Mouse (Mus musculus): ENCODE measurements at regions not wholly inside any gene's neighbourhood (a gene's known extent, or its start where the extent isn't known, plus 50 kb on each side); places are given as distances from the start of the nearest gene placed in this dataset.
"Not testable (repeated sequence)": the region's sequence is repeated elsewhere in the genome, so short reads cannot be mapped to it uniquely, and the experiment has no call there.

DNA sequence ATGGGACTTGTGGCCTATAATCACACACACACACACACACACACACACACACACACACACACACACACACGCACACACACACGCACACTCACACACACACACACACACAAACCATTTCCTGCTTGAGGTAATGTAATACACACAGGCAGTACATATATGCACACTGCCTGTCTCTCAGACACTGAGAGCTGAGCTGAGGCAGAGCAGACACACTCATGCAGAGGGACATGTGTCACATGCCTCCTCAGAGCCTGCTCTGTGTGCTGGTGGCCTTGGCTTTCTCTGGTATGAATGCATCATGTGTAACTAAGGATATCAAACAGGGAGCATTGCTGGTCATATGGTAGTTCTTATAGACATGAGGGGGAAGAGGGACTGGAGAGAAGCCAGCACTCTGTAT lies 604.7 kb downstream of the Dad1 start:
- ATAC-seq (replicated peaks; ENCODE audit: low FRiP score, poor library complexity, severe bottlenecking): not testable (repeated sequence)

DNA sequence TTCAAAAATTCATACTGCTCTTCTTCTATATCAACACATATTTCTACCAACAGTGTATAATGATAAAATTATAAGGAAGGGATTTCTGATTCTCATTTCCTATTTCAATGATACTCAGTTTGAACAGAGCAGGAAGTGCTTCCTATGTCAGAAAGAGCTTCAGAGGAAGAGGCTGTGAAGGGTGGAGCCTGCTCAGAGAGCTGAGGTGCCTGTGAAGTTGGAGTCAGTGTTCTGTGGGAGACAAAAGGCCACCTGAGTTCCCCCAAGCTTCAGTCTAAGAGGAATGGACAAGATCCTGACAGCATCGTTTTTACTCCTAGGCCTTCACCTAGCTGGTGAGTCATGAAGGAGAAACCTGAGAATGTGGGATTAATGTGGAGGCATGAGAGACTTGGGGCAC lies 613.5 kb downstream of the Dad1 start:
- ATAC-seq (replicated peaks; ENCODE audit: low FRiP score, poor library complexity, severe bottlenecking): not testable (repeated sequence)

DNA sequence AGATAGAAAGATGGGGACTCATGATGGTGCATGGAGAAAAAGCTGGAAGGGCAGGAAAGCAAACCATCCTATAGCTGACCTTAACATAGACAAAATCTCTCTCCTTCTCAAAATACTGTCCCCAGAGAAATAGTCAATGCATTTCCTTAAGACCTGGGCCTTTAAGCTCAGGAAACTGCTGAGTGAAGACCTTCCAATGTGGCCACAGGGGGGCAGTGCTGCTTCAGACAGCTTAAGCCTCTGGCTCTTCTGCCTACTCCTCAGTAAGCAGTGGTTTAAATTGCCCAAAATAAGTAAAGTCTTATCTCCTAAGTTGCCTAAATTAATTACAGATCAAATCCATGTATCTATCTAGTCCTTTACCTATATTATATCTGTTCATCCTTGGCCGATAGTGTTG lies 616.2 kb downstream of the Dad1 start:
- ATAC-seq (replicated peaks; ENCODE audit: low FRiP score, poor library complexity, severe bottlenecking): not testable (repeated sequence)

DNA sequence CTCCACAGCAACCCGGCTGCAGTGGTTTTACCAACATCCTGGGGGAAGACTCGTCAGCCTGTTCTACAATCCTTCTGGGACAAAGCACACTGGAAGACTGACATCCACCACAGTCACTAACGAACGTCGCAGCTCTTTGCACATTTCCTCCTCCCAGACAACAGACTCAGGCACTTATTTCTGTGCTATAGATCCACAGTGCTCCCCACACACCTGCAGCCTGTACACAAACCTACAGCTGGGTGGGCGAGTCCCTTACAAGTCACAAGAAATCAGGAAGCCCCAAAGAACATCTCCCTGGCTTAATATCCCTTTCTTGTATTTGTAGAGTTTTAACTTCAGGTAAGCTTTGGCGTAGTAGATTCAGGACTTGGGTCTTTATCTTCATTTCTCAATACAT lies 618.7 kb downstream of the Dad1 start:
- not testable (repeated sequence) for ATAC-seq (replicated peaks; ENCODE audit: low FRiP score, poor library complexity, severe bottlenecking)

DNA sequence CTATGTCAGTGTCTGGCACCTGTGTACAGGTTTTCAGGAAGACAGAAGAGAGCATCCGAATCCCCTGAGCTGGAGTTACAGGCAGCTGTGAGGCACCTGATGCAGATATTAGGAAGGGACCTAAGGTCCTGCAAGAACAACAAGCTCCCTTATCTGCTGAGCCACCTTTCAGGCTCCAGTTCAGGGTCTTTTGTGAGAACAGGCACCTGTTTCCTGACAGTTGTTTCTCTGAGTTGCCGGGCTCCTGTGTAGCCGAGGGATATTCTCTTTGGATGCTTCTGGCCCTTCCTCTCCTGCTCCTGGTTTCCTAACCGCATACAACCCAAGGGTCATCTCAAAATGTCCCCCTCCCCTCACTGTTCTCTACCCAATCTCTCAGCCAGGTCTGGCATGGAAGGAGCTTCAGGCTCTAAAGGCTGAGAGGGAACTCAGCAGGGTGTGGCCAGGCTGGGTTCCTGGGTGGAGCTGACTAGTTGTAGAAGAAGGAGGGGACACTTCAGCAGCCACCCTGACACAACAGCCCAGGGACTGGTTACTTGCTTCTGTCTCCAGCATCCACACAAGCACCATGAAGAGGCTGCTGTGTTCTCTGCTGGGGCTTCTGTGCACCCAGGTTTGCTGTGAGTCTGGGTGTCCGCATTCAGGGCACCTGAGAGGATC lies 619.5 kb downstream of the Dad1 start:
- not testable (repeated sequence) for ATAC-seq (replicated peaks; ENCODE audit: low FRiP score, poor library complexity, severe bottlenecking)

DNA sequence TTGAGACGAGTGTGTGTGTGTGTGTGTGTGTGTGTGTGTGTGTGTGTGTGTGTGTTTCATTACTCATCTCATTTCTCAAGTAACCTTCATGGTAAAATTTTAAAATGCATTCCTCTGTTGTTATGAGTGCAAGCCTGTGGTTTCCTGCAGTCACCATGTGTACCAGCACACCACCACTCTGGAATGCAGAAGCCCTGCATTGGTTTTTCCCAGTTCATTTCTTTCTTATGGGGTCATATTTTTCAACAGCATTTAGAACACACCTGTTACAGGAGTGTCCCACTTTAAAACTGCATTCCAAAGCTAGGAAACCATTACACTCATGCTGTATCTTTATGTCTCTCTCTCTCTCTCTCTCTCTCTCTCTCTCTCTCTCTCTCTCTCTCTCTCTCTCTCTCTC lies 620.2 kb downstream of the Dad1 start:
- not testable (repeated sequence) for ATAC-seq (replicated peaks; ENCODE audit: low FRiP score, poor library complexity, severe bottlenecking)

DNA sequence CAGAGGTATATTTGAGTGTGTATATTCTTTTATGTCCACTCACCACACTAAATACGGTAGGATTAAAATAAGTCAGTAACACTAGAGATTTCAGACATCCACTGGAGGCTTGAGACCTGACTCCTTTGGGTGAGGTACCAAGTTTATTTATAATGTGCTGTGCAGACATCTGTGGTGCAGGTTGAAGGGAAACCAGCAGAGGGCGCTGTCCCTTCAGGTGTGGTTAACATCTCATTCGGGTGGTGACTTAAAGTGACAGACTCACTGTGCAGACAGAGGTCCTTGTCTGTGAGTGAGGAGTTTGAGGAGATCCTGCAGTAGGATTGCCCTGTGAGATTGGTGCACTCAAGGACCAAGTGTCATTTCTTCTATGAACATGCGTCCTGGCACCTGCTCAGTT lies 632.5 kb downstream of the Dad1 start:
- ATAC-seq (replicated peaks; ENCODE audit: low FRiP score, poor library complexity, severe bottlenecking): not testable (repeated sequence)

DNA sequence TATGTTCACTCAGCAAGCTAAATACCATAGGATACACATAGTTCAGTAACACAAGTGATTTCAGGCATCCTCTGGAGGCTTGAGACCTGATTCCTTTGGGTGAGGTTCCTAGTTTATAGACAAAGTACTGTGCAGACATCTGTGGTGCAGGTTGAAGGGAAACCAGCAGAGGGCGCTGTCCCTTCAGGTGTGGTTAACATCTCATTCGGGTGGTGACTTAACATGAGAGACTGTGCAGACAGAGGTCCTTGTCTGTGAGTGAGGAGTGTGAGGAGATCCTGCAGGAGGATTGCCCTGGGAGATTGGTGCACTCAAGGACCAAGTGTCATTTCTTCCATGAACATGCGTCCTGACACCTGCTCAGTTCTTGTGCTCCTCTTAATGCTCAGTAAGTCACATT lies 637.8 kb downstream of the Dad1 start:
- not testable (repeated sequence) for ATAC-seq (replicated peaks; ENCODE audit: low FRiP score, poor library complexity, severe bottlenecking)

DNA sequence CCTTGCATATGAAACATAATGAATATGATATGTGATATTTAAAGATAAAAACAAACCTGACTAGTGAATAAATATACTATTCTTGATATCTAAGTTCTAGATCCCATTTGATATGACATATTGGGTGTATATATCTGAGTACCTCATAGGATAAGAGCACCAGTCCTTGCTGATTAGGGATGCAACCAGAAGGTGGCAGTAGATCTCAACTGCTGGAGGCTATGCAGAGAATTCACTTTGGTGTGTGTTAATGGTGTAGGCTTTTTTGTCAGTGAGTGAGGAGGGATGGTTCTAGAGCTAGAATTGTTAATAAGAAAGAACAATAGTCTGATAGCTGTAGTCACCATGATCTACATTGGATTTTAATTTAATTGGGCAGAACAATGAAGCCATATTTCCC lies 639.6 kb downstream of the Dad1 start:
- no peak for ATAC-seq (replicated peaks; ENCODE audit: low FRiP score, poor library complexity, severe bottlenecking)

DNA sequence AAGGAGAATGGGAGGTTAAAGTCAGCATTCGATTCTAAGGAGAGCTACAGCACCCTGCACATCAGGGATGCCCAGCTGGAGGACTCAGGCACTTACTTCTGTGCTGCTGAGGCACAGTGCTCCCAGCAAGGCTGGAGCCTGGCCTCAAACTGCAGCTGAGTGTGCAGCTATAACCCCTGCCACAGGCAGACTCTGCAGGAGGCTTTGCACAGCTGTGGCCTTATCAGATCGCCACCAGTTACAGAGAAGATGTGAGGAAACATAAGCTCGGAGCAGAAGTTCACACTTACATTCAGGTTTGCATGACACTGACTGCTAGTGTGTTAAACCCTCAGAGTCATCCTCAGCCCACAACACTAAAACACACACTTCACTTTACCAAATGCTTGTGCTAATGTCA lies 654.6 kb downstream of the Dad1 start:
- not testable (repeated sequence) for ATAC-seq (replicated peaks; ENCODE audit: low FRiP score, poor library complexity, severe bottlenecking)

DNA sequence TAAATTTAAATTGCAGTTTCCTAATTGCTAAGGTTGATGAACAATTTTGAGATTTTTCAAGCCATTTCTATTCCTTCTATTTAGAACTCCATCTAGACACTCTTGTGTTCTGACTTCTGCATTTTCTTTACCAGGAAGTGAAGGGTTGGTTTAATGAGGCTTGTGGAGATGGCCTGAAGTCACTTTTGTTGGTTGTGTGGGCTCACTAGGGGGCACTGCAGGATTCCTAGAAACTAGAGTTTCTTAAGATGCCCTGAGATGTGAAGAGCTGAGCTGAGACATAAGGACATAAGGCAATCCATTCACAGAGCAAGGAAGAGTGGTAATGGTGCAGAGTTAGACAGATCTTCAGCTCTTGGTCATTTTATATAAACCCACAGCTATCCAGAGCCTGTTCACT lies 656.6 kb downstream of the Dad1 start:
- ATAC-seq (replicated peaks; ENCODE audit: low FRiP score, poor library complexity, severe bottlenecking): not testable (repeated sequence)

DNA sequence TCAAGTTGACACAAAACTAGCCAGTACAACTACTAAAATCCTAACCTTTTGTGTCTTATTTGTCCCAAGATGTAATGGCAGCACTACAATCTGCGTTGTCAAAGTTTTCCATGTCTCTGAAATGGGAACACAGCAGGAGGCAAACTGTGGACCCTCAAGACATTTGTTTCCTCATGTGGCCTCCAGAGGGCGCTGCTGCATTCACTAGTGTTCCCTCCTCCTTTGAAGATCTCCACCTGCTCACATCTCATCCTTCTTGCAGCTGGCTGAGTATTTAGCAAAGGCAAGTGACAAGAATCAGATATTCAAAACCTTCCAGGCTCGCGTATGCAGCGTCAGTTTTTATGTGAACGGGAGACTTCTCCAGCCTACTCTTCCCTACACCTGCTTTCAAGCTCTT lies 663.3 kb downstream of the Dad1 start:
- ATAC-seq (replicated peaks; ENCODE audit: low FRiP score, poor library complexity, severe bottlenecking): not testable (repeated sequence)

DNA sequence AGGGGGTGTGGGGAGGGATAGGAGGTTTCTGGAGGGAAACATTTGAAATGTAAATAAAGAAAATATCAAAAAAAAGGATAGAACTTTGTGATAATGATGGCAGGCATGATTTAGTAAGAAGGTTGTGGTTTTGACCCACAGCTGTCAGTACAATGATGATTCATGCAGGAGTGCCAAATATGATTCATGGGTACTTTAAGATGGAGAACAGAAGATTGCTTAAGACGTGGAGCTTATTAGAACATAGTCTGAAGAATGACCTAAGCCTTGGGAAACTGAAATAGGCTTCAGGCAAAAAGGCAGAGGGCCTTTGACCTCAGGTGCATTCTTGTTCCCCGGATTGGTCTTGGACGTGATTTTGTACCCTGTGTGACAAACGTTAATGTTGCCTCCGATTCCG lies 671.4 kb downstream of the Dad1 start:
- not testable (repeated sequence) for ATAC-seq (replicated peaks; ENCODE audit: low FRiP score, poor library complexity, severe bottlenecking)

DNA sequence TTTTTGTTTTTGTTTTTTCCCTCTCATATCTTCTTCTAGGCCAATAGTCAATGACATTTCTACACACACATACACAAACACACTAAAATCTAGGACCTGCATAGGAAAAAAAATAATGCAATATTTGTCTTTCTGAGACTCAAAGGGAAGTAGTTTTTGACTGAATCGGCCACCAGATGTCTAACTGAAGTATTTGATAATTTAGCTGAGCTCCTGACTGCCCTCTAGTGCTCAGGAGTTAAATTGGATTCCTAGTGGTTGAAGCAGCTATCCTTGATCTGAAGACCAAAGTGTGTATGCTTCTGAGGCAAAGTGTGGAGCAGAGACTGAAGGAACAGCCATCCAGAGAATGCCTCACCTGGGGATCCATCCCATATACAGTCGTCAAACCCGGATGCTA lies 672.2 kb downstream of the Dad1 start:
- ATAC-seq (replicated peaks; ENCODE audit: low FRiP score, poor library complexity, severe bottlenecking): not testable (repeated sequence)

DNA sequence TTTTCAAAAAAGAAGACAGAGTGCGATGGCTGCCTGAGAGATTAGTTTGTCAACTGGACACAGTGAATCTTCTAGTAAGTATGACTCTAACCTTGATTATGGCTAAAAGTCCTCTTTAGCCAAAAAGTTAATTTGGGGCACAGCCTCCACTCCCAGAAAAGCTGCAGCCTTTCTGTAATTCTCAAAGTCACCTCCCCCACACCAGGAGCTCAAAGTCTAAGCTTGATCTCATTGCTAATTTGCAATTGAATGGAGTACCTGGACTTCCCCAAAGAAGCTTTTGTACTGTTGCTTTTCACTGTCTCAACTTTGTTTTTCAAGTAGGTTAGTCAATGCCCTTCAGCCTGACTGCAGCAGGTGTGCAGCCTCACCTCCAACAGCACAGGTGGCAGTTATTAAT lies 677.0 kb downstream of the Dad1 start:
- ATAC-seq (replicated peaks; ENCODE audit: low FRiP score, poor library complexity, severe bottlenecking): not testable (repeated sequence)

DNA sequence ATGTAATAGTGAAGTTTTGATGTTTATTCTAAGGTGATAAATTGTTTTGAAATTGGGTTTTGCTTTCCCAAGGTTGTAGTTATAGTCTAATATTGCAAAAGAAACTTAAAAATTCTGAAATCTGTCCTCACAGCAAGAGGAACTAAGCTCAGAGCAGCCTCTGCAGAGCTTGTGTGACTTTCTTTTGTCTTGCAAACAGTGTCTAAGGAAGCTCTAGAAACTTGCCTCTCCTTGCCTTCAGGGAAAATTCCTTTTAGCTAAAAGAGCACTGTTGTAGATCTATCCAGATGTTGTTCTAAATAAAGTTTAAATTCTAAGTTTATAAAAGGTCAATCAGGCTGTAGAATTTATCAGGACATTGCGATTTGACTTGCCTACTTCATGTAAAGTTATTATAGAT lies 681.2 kb downstream of the Dad1 start:
- ATAC-seq (replicated peaks; ENCODE audit: low FRiP score, poor library complexity, severe bottlenecking): not testable (repeated sequence)

DNA sequence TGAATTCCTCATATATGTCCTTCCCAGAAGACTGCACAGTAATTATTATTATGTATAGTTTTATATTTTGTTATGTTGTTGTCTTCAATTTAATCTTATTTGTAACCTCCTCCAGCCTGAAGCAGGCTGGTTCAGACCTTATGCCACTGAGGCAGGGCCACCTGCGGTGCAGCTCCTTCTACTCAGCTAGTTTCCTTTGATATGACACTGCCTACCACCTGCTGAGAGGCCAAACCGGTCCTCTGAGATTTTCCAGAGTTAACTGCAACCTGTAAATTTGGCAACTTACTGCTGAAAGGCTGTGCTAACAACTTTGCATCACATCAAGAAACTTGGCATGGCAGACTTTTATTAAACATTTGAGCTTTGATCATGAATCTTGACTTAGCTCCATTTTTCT lies 691.3 kb downstream of the Dad1 start:
- ATAC-seq (replicated peaks; ENCODE audit: low FRiP score, poor library complexity, severe bottlenecking): no peak

DNA sequence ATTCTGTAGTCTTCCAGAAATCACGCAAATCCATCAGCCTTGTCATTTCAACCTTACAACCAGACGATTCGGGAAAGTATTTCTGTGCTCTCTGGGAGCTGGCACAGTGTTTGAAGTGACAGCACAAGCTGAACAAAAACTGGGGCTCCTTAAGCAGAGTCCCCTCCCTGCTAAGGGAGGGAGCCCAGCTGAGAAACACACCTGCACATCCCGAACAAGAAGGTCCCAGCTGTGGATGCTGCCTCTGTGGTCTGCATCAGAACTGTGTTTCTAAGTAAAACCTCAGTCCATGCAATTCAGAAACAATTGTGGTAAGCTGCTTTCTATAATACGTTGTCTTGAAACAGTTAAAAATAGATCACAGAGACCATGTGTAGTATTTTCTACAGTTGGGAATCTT lies 693.8 kb downstream of the Dad1 start:
- ATAC-seq (replicated peaks; ENCODE audit: low FRiP score, poor library complexity, severe bottlenecking): not testable (repeated sequence)

DNA sequence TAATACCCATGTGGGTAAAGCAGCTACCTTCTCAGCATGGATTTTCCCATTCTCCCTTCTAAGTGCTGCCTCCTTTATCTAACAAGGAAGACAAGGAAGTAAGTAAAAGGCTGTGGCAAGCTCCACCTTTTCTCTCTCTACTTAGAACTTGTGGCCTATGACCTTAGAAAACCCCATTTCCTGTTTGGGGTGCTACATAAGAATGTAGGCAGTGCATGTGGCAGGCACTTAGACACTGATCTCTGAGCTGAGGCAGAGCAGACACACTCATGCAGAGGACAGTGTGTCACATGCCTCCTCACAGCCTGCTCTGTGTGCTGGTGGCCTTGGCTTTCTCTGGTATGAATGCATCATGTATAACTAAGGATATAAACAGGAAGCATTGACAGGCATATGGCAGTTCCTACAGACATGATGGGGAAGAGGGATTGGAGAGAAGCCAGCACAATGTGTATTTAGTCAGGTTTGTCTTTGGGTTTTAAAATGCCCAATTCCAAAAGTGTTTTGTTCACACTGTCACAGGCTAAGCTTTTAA lies 694.5 kb downstream of the Dad1 start:
- ATAC-seq (replicated peaks; ENCODE audit: low FRiP score, poor library complexity, severe bottlenecking): not testable (repeated sequence)

DNA sequence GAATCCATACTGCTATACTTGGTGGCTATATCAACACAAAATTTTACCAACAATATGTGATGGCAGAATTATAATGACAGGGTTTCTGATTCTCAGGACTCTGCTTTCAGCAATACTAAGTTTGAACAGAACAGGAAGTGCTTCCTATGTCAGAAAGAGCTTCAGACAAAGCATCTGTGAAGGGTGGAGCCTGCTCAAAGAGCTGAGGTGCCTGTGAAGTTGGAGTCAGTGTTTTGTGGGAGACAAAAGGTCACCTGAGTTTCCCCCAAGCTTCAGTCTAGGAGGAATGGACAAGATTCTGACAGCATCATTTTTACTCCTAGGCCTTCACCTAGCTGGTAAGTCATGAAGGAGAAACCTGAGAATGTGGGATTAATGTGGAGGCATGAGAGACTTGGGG lies 700.1 kb downstream of the Dad1 start:
- ATAC-seq (replicated peaks; ENCODE audit: low FRiP score, poor library complexity, severe bottlenecking): no peak

DNA sequence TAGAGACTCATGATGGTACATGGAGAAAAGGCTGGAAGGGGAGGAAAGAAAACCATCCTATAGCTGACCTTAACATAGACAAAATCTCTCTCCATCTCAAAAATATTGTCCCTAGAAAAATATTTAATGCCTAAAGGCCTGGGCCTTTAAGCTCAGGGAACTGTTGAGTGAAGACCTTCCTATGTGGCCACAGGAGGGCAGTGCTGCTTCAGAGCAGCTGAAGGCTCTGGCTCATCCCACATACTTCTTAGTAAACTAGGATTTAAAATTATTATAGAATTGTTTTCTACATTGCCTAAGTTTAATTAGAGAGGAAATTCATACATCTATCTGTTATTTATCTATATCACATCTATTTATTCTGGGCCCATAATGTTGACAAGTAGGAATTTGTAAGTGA lies 706.5 kb downstream of the Dad1 start:
- ATAC-seq (replicated peaks; ENCODE audit: low FRiP score, poor library complexity, severe bottlenecking): not testable (repeated sequence)

DNA sequence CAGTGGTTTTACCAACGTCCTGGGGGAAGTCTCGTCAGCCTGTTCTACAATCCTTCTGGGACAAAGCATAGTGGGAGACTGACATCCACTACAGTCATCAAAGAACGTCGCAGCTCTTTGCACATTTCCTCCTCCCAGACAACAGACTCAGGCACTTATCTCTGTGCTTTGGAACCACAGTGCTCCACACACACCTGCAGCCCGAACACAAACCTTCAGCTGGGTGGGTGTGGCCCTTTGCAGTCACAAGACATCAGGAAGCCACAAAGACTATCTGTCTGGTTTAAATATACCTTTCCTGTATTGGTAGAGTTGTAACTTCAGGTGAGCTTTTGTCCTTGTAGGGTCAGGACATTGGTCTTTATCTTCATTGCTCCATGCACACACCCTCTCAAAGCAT lies 708.6 kb downstream of the Dad1 start:
- no peak for ATAC-seq (replicated peaks; ENCODE audit: low FRiP score, poor library complexity, severe bottlenecking)
